Mouse (Mus musculus): ENCODE data around the gene Myo9b. TPM values are rescaled to one million over a fixed set of nuclear protein-coding genes. Genes with fewer than 3 reads are reported as not detected.

The Myo9b gene
- polyA plus RNA-seq, 1 experiment: 8.8 TPM

DNA sequence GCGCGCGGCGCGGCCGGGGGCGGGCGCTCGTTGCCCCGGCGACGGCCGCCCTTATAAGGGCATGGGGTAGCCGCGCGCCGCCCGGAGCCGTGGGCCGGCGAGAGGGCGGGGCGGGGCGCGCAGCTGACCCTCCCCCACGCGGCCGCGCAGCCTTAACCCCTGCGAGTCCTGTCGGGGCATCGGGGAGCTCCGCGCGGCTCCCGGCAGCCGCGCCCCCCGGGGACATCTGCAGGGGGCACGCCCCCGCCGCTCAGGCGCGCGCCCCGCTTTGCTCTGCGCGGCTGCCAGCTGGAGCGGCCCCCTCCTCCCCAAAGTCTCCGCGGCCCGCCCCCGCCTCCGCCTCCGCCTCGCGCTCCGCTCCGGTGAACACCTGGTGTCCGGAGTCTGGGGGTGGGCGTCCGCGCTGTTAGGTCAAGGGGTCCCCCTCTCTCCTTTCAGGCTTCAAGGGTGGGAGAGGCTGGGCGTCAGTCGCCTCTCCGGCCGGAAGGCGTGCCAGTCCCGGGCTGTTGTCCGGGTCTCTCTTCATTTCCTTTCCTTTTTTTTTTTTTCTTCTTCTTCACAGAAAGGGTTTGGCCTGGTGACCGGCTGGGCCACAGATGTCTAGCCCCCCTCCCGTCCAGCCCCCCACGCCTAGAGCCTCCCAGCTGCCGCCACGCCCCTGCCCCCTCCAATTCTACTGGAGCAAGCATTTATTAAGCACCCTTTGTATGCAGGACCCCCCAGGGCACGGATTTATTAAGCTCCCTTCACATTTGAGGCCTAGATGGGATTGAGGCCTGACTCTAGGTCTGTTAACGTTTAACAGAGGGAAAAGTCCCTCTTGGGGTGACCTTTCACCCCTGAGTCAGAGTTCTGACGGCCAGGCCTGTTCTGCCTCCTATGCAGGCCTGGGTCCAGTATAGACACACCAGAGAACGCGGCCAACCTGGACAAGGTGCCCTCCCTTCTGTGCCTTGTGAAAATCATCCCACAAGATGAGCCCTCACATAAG lies 109.8 kb downstream of the Myo9b start:
- Histone ChIP-seq H3K27me3 (ENCODE audit: control insufficient read depth, insufficient read depth, low read length) (no peaks in the 10 kb centered on the region), H3K4me3 (ENCODE audit: control insufficient read depth, low read depth, low read length) (peak overlapping the region; percentile 82), H3K36me3 (ENCODE audit: control insufficient read depth, insufficient read depth, low read length) (no peaks in the 10 kb centered on the region), H3K27ac (ENCODE audit: control insufficient read depth, insufficient read depth, low read depth, low read length) (peak overlapping the region; percentile 86), H3K4me1 (ENCODE audit: control insufficient read depth, insufficient read depth, low read length) (peaks cover 15% of the 10 kb centered on the region)
- TF ChIP-seq POLR2A (IDR thresholded peaks at IDR 0.05; ENCODE audit: control insufficient read depth, low read depth, low read length) (no peak), CTCF (IDR thresholded peaks at IDR 0.05; ENCODE audit: control insufficient read depth, insufficient read depth, insufficient replicate concordance, low read depth, low read length) (no peak)

DNA sequence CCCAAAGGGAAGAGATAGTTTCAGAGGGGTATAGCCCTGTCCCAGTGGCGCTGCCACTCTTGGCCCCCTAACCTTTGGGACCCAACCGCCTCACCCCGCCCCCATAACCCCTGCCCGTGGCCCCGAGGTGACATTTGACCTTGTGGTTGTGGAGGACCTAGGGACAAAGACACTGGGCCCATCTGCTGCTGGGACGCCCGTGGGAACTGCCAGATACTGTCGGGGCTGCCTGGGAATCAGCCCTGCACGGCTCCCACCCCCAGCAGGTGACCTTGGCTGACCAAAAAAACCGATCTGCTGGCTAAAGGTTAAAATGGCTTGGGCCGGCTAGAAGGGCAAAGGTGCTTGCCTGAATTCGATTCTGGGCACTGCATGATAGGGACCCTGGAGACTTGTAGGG lies 110.9 kb downstream of the Myo9b start:
- H3K4me3 ChIP-seq (ENCODE audit: control insufficient read depth, low read depth, low read length): no peak overlapping the region
- H3K4me1 ChIP-seq (ENCODE audit: control insufficient read depth, insufficient read depth, low read length): peaks cover 15% of the 10 kb centered on the region
- H3K27ac ChIP-seq (ENCODE audit: control insufficient read depth, insufficient read depth, low read depth, low read length): no peak overlapping the region
- H3K36me3 ChIP-seq (ENCODE audit: control insufficient read depth, insufficient read depth, low read length): no peaks in the 10 kb centered on the region
- TF ChIP-seq POLR2A (IDR thresholded peaks at IDR 0.05; ENCODE audit: control insufficient read depth, low read depth, low read length) (no peak), CTCF (IDR thresholded peaks at IDR 0.05; ENCODE audit: control insufficient read depth, insufficient read depth, insufficient replicate concordance, low read depth, low read length) (no peak)
- no peaks in the 10 kb centered on the region for H3K27me3 ChIP-seq (ENCODE audit: control insufficient read depth, insufficient read depth, low read length)

DNA sequence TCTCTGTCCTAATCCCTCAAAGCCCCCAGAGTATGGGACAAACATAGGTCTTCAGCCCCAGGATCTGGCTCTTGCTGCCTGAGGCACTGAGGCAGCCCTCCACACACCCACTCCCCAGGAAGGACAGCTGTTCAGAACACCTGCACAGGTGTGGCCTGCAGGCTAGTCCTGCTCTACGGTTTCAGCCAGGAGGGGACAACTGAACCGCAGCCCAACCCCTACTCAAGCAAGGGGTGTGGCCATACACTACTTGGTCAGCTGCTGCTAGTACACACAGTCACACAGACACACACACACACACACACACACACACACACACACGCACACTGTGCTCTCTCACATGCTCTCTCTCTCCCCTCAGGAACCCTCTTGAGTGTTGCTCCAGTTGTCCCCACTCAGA lies 111.3 kb downstream of the Myo9b start:
- H3K27ac ChIP-seq (ENCODE audit: control insufficient read depth, insufficient read depth, low read depth, low read length): no peak overlapping the region
- TF ChIP-seq POLR2A (IDR thresholded peaks at IDR 0.05; ENCODE audit: control insufficient read depth, low read depth, low read length): no peak
- no peak for TF ChIP-seq CTCF (IDR thresholded peaks at IDR 0.05; ENCODE audit: control insufficient read depth, insufficient read depth, insufficient replicate concordance, low read depth, low read length)
- no peaks in the 10 kb centered on the region for H3K27me3 ChIP-seq (ENCODE audit: control insufficient read depth, insufficient read depth, low read length)
- no peak overlapping the region for H3K4me3 ChIP-seq (ENCODE audit: control insufficient read depth, low read depth, low read length)
- peaks cover 15% of the 10 kb centered on the region for H3K4me1 ChIP-seq (ENCODE audit: control insufficient read depth, insufficient read depth, low read length)
- H3K36me3 ChIP-seq (ENCODE audit: control insufficient read depth, insufficient read depth, low read length): no peaks in the 10 kb centered on the region

DNA sequence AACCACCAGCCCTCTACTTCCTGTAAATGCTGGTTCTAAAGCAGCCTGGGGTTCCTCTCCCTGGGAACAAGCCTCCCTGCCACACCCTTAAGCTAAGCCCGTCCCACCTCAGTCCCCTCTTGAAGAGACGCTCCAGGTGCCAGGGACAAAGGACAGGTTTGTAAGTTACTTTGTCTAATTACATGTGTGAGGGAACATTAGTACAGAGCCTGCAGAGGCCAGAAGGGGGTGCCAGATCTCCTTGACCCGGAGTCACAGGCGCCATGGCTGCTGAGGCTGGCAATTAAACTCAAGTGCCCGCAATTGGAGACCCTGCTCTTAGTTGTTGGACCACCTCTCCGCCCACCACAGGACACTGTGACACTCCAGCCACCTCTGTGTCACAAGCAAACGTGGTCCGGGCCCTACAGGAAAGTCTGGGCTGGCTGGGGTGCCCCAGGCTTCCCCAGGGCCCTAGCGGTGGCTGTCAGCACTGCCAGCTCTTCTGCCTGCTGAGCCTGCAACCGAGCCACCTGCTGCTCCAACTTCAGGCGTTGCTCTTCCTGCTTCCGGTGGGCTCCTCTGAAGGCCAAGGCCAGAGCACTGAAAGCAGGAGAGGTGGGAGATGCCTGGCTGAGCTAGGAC lies 112.8 kb downstream of the Myo9b start:
- no peak for TF ChIP-seq CTCF (IDR thresholded peaks at IDR 0.05; ENCODE audit: control insufficient read depth, insufficient read depth, insufficient replicate concordance, low read depth, low read length)
- Histone ChIP-seq H3K4me3 (ENCODE audit: control insufficient read depth, low read depth, low read length) (no peak overlapping the region), H3K36me3 (ENCODE audit: control insufficient read depth, insufficient read depth, low read length) (no peaks in the 10 kb centered on the region), H3K27ac (ENCODE audit: control insufficient read depth, insufficient read depth, low read depth, low read length) (no peak overlapping the region), H3K4me1 (ENCODE audit: control insufficient read depth, insufficient read depth, low read length) (peaks cover 14% of the 10 kb centered on the region), H3K27me3 (ENCODE audit: control insufficient read depth, insufficient read depth, low read length) (no peaks in the 10 kb centered on the region)

DNA sequence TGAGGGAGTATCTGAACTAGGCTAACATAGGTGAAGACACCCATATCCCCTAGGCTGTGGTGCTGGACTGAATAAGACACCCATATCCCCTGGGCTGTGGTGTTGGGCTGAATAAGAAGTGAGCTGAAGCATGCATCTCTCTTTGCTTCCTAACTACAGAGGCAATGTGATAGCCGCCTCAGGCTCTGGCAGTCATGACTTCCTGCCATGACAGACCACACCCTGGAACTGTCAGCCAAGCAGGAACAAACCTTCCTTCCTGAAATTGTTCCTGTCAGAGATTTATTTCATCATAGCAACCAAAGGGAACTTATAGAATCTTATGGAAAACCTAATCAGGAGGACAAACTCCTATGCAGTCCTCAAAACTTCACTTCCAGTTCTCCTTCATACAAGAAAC lies 115.8 kb downstream of the Myo9b start:
- H3K27ac ChIP-seq (ENCODE audit: control insufficient read depth, insufficient read depth, low read depth, low read length): no peak overlapping the region
- no peaks in the 10 kb centered on the region for H3K27me3 ChIP-seq (ENCODE audit: control insufficient read depth, insufficient read depth, low read length)
- H3K4me1 ChIP-seq (ENCODE audit: control insufficient read depth, insufficient read depth, low read length): peaks cover 5% of the 10 kb centered on the region
- no peak for TF ChIP-seq POLR2A (IDR thresholded peaks at IDR 0.05; ENCODE audit: control insufficient read depth, low read depth, low read length)
- TF ChIP-seq CTCF (IDR thresholded peaks at IDR 0.05; ENCODE audit: control insufficient read depth, insufficient read depth, insufficient replicate concordance, low read depth, low read length): no peak
- no peak overlapping the region for H3K4me3 ChIP-seq (ENCODE audit: control insufficient read depth, low read depth, low read length)
- no peaks in the 10 kb centered on the region for H3K36me3 ChIP-seq (ENCODE audit: control insufficient read depth, insufficient read depth, low read length)

DNA sequence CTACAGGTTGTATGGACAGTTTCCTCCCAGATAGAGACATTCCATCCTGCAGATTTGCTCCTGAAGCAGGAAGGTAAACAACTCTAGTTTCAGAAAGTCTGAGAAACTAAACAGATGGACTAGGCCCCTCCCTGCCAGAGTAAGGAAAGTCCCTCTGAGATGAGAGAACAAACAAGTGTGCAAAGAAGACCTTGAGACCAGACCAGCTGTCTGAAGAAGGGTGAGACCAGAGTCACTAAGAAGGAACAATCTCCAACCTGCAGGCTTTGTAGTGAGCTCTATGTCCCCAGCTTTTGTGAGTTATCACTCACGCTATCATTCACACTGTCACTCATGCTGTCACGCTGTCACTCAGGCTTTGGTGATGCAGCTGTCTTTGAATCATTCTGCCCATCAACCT lies 119.2 kb downstream of the Myo9b start:
- H3K36me3 ChIP-seq (ENCODE audit: control insufficient read depth, insufficient read depth, low read length): no peaks in the 10 kb centered on the region
- TF ChIP-seq POLR2A (IDR thresholded peaks at IDR 0.05; ENCODE audit: control insufficient read depth, low read depth, low read length): no peak
- no peak for TF ChIP-seq CTCF (IDR thresholded peaks at IDR 0.05; ENCODE audit: control insufficient read depth, insufficient read depth, insufficient replicate concordance, low read depth, low read length)
- H3K4me1 ChIP-seq (ENCODE audit: control insufficient read depth, insufficient read depth, low read length): peaks cover 11% of the 10 kb centered on the region
- H3K27ac ChIP-seq (ENCODE audit: control insufficient read depth, insufficient read depth, low read depth, low read length): no peak overlapping the region
- H3K4me3 ChIP-seq (ENCODE audit: control insufficient read depth, low read depth, low read length): no peak overlapping the region
- H3K27me3 ChIP-seq (ENCODE audit: control insufficient read depth, insufficient read depth, low read length): no peaks in the 10 kb centered on the region

DNA sequence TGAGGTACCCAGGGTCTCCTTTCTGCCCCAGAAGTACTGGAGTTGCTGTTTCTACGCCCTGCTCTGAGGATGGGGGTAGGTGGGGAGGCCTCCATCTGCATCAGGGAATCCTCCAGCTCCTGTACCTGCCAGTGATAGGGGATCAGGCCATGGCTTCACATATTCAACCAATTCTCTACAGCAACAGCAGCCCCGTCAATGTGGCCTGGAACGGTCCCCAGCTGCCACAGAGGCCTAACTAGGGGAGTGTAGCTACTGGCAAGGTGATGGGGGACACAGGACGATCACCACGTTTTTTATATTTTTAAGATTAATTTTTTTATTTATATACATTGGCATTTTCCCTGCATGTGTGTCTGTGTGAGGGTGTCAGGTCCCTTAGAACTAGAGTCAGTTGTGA lies 119.9 kb downstream of the Myo9b start:
- H3K4me1 ChIP-seq (ENCODE audit: control insufficient read depth, insufficient read depth, low read length): peaks cover 11% of the 10 kb centered on the region
- no peaks in the 10 kb centered on the region for H3K27me3 ChIP-seq (ENCODE audit: control insufficient read depth, insufficient read depth, low read length)
- no peak for TF ChIP-seq POLR2A (IDR thresholded peaks at IDR 0.05; ENCODE audit: control insufficient read depth, low read depth, low read length)
- no peak for TF ChIP-seq CTCF (IDR thresholded peaks at IDR 0.05; ENCODE audit: control insufficient read depth, insufficient read depth, insufficient replicate concordance, low read depth, low read length)
- H3K27ac ChIP-seq (ENCODE audit: control insufficient read depth, insufficient read depth, low read depth, low read length): no peak overlapping the region
- H3K4me3 ChIP-seq (ENCODE audit: control insufficient read depth, low read depth, low read length): no peak overlapping the region
- no peaks in the 10 kb centered on the region for H3K36me3 ChIP-seq (ENCODE audit: control insufficient read depth, insufficient read depth, low read length)
